Mouse (Mus musculus) layer of hippocampus, postnatal 14 days (tissue): Measurements from ENCODE around the gene Gsto1. TPM values are rescaled to one million over a fixed set of nuclear protein-coding genes. Genes with fewer than 3 reads are reported as not detected.

Experiments
- DNase-seq, 2 experiments: peaks; one replicate each; pipeline ENCODE4 v3.0.0; 2021 to 2022; ENCODE audit warnings: low spot score in 2 of 2, mixed read lengths in 1 of 2
- total RNA-seq, 2 experiments: library from RNA; stranded (reverse); gene quantifications; 2 replicates each; pipeline ENCODE4 v1.2.3; 2021

The Gsto1 gene
- total RNA-seq, 2 experiments from 2014 or later: 74.0 to 77.7 TPM

DNA sequence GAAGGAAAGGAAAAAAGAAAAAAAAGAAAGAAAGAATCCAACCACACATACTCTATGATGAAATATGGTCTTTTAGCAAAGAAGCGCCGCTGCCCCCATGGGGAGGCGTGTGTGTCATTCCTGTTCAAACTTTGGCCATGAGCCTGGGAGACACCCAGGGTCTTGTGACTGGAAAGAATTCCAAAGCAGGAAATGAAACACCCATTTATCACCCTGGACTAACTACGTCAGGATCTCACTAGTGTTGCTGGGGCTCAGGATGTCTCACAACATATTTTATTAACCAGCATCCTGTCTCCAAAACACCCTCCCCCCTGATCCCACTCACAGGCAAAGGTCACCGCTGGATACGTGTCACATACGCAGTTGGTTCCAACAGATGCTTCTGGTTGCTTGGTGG is 31.8 kb downstream of the Gsto1 start:
- no peak for DNase-seq

DNA sequence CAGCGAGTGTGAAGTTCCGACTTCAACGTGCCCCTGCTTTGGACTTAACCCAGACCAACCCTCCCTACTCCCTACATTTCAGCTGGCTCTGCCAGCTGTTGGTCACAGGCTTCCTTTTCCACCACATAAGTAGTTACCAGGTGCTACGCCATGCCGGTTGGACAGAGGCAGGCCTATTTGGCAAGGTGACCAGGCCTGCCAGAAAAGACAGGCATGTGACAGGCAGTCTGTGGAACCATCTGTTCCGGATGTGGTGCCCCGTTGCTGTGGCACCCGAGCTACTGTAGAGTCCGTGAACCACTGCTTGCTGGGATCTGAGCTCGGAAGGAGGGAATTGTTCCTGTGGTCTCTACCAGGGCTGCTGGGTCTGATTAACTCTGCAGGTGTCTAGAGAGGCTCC is 32.6 kb downstream of the Gsto1 start:
- peak; percentile 61 to 77 for DNase-seq

- DNase-seq: no peak
Measured at GRCm38 (mm10) chr19:47888037-47888436, 33.3 kb downstream of the Gsto1 start.

DNA sequence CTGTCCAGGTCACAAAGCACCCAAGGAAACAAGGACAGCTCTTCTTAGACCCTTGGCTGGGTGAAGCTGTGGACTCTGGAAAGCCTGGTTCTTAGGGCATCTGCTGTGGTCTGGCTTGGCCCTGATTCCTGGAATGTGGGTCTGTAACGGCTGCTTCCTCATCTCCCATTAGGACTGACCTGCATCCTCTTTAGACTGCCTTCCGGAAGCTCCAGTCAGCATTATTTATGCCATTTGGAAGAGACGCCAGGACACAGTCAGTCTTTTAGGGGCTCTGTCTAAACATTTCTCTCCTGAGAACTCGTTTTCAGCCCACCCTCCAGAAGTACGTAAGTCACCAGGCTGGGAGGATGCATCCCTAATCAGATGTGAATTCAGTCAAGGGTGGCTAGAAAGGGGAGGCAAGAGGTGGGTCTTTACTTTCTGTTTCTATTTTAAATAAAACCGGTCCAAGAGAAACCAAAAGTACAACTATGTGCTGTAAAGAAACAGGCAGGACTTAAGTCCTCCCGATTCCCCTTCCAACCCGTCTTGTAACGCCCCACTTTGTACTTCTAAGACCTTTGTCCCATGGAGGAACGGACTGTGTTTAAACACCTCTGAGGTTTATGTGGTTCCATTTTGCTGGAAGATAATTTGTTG is 35.8 kb downstream of the Gsto1 start:
- DNase-seq: no peak

- DNase-seq: no peak
Measured at GRCm38 (mm10) chr19:47891562-47892312, 37.0 kb downstream of the Gsto1 start.

- DNase-seq: no peak
Measured at GRCm38 (mm10) chr19:47893092-47893491, 38.3 kb downstream of the Gsto1 start.

DNA sequence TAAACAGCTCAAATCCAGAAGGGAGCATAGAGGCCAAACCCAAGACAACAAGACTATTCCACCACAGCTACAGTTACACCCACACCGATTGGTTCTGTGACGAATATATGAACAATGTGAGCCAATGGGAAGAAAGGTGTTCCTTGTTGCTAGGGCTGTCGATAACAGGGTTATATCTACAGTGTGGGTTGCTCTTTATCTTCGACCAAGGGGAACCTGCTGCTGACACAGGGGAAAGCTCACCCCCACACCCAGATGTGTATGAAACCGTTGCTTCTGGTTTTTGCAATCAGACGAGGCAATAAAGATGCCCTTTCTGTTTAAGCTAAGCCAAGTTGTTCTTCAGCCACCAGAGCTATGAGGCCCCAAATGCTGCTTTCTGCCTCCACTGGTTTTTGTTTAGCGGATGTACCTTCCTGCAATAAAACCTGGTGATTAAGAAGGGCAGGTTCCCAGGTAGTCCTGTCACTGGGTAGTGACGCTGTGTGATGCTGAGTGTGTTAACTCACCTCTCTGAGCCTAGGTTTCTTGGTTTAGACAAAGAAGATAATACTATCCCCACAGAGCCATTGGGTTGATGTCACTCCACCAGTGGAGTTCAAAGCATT is 43.8 kb downstream of the Gsto1 start:
- no peak for DNase-seq

GRCm38 (mm10) chr19:47900012-47900411 is 45.2 kb downstream of the Gsto1 start:
- no peak for DNase-seq

- no peak for DNase-seq
Measured at GRCm38 (mm10) chr19:47900558-47900957, 45.8 kb downstream of the Gsto1 start.

GRCm38 (mm10) chr19:47902316-47903201 is 47.8 kb downstream of the Gsto1 start:
- no peak for DNase-seq

GRCm38 (mm10) chr19:47903679-47904078 is 48.9 kb downstream of the Gsto1 start:
- DNase-seq: no peak

DNA sequence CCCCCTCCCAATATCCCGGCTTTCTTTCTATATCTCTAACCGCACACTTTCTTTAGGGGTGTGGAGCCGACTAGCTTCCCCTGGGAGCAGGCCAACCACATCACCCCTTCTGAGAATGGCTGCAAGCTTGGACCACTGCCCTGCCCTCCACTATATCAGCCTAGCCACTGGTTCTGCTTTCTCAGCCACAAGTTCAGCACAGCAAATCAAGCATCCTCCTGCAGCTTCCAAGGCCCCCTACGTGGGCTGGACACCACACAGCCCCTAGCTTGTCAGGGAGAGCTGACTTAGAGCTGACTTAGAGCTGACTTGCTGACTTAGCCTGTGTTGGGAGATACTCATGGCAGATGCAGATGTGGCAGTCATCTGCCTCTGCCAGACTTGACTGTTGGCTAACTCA is 50.3 kb downstream of the Gsto1 start:
- no peak for DNase-seq

DNA sequence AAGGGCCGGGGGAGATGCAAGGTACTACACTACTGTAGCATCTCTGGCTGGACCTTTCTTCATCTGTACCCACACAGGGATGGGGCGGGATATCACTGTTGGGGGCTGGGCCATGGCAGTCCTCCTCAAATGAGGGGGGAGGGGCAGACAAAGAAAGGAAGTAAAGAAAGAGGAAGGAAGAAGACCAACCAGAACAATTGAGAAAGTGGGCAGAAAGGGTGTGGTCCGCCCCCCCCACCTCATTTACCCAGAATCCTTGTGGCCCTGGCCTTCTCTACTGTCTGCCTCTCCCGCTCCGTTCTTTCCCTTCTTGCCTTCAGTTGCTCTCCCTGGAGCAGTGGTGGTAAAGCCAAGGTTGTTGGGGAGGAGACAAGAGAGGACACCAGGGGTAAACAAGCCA is 50.8 kb downstream of the Gsto1 start:
- DNase-seq: no peak

DNA sequence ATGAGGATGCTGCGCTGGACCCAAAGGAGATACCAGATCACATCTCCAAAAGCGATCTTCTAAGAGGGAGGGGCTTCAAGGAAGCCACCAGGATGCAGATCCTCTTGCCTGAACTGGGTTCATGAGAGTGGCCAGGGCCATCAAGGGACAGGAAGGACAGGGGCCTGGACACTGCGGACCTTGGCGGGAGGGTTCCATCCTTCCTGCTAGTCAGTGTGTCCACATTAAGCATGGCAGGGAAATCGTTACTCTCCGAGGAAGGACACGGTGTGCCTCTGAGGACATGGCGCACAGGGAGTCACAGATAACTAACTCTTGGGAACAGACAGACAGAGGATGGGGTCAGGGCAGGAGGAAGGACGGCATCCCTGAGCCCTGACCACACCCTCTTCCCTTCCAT is 52.8 kb downstream of the Gsto1 start:
- no peak for DNase-seq

- DNase-seq: no peak
Measured at GRCm38 (mm10) chr19:47908961-47909371, 54.2 kb downstream of the Gsto1 start.

GRCm38 (mm10) chr19:47909387-47910116 is 54.8 kb downstream of the Gsto1 start:
- no peak for DNase-seq

GRCm38 (mm10) chr19:47910117-47910618 is 55.4 kb downstream of the Gsto1 start:
- DNase-seq: no peak

GRCm38 (mm10) chr19:47910751-47911150 is 56.0 kb downstream of the Gsto1 start:
- no peak for DNase-seq

- DNase-seq: no peak
Measured at GRCm38 (mm10) chr19:47913344-47913743, 58.6 kb downstream of the Gsto1 start.

DNA sequence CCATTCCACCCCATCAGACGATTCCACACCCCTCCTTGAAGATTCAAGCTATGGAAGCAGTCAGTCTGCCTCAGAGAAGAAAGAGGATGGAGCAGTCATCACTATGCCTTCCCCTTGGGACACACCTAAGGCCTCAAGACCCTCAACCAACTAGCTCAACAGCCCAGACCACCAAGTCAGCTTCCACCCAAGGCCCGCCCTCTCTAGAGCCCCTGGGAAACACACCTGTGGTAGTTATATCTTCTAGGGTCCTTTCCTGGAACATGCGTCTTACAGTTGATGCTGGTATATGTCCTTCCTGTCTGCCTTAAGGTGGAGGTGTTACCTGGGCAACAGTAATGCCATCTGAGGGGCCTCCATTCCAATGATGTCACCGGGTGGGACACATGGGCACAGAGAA is 59.4 kb downstream of the Gsto1 start:
- DNase-seq: no peak
